Mouse (Mus musculus): ENCODE measurements around the gene Hsp90ab1.

The Hsp90ab1 gene

GRCm38 (mm10) chr17:45582715-45583355 lies 9.8 kb upstream of the Hsp90ab1 start:
- ATAC-seq (ENCODE audit: insufficient number of reproducible peaks, low FRiP score, low TSS enrichment): no peak

GRCm38 (mm10) chr17:45582188-45582587 lies 9.1 kb upstream of the Hsp90ab1 start:
- no peak for ATAC-seq (ENCODE audit: insufficient number of reproducible peaks, low FRiP score, low TSS enrichment)

GRCm38 (mm10) chr17:45581567-45581983 lies 8.5 kb upstream of the Hsp90ab1 start:
- ATAC-seq (ENCODE audit: insufficient number of reproducible peaks, low FRiP score, low TSS enrichment): no peak

GRCm38 (mm10) chr17:45580958-45581477 lies 7.9 kb upstream of the Hsp90ab1 start:
- ATAC-seq (ENCODE audit: insufficient number of reproducible peaks, low FRiP score, low TSS enrichment): no peak

GRCm38 (mm10) chr17:45579554-45579953 lies 6.5 kb upstream of the Hsp90ab1 start:
- no peak for ATAC-seq (ENCODE audit: insufficient number of reproducible peaks, low FRiP score, low TSS enrichment)

- ATAC-seq (ENCODE audit: insufficient number of reproducible peaks, low FRiP score, low TSS enrichment): no peak
Measured at GRCm38 (mm10) chr17:45578843-45579242, 5.8 kb upstream of the Hsp90ab1 start.

GRCm38 (mm10) chr17:45578242-45578641 lies 5.2 kb upstream of the Hsp90ab1 start:
- no peak for ATAC-seq (ENCODE audit: insufficient number of reproducible peaks, low FRiP score, low TSS enrichment)

- ATAC-seq (ENCODE audit: insufficient number of reproducible peaks, low FRiP score, low TSS enrichment): no peak
Measured at GRCm38 (mm10) chr17:45575123-45575897, 2.2 kb upstream of the Hsp90ab1 start.

GRCm38 (mm10) chr17:45574129-45574761 lies 1.2 kb upstream of the Hsp90ab1 start:
- peak; percentile 71 for ATAC-seq (ENCODE audit: insufficient number of reproducible peaks, low FRiP score, low TSS enrichment)

- peak; percentile 32 for ATAC-seq (ENCODE audit: insufficient number of reproducible peaks, low FRiP score, low TSS enrichment)
Measured at GRCm38 (mm10) chr17:45573780-45574123, 681 bp upstream of the Hsp90ab1 start.

- ATAC-seq (ENCODE audit: insufficient number of reproducible peaks, low FRiP score, low TSS enrichment): peak; percentile 21; the same call in 1 of the 2 replicates
Measured at GRCm38 (mm10) chr17:45572103-45573086, 676 bp downstream of the Hsp90ab1 start.

- no peak for ATAC-seq (ENCODE audit: insufficient number of reproducible peaks, low FRiP score, low TSS enrichment)
Measured at GRCm38 (mm10) chr17:45569999-45570398, 3.1 kb downstream of the Hsp90ab1 start.

- no peak for ATAC-seq (ENCODE audit: insufficient number of reproducible peaks, low FRiP score, low TSS enrichment)
Measured at GRCm38 (mm10) chr17:45568990-45569389, 4.1 kb downstream of the Hsp90ab1 start.

GRCm38 (mm10) chr17:45567162-45567601 lies 5.9 kb downstream of the Hsp90ab1 start:
- ATAC-seq (ENCODE audit: insufficient number of reproducible peaks, low FRiP score, low TSS enrichment): no peak

- no peak for ATAC-seq (ENCODE audit: insufficient number of reproducible peaks, low FRiP score, low TSS enrichment)
Measured at GRCm38 (mm10) chr17:45566360-45567161, 6.5 kb downstream of the Hsp90ab1 start.

- ATAC-seq (ENCODE audit: insufficient number of reproducible peaks, low FRiP score, low TSS enrichment): no peak
Measured at GRCm38 (mm10) chr17:45566031-45566359, 7.1 kb downstream of the Hsp90ab1 start.

- no peak for ATAC-seq (ENCODE audit: insufficient number of reproducible peaks, low FRiP score, low TSS enrichment)
Measured at GRCm38 (mm10) chr17:45565103-45565502, 8.0 kb downstream of the Hsp90ab1 start.

- ATAC-seq (ENCODE audit: insufficient number of reproducible peaks, low FRiP score, low TSS enrichment): no peak
Measured at GRCm38 (mm10) chr17:45564531-45565084, 8.5 kb downstream of the Hsp90ab1 start.
